Mouse (Mus musculus): ENCODE results near the gene 1110002E22Rik. TPM values are rescaled to one million over a fixed set of nuclear protein-coding genes. Genes with fewer than 3 reads are reported as not detected.

Gene 1110002E22Rik
- total RNA-seq, 1 experiment from 2014 or later, result not detected

Other genes with a start within 250 kb of the 1110002E22Rik start
- gene H2afz, start 200.6 kb upstream of the 1110002E22Rik start, total RNA-seq (2017), result 654 to 930 TPM (median 732 TPM) in 3 replicates
- gene Dnajb14, start 197.4 kb upstream of the 1110002E22Rik start, total RNA-seq (2017), result 14.1 to 21.8 TPM (median 15.1 TPM) in 3 replicates
- gene Lamtor3, start 146.5 kb upstream of the 1110002E22Rik start, total RNA-seq (2017), result 96.2 to 100 TPM (median 98.7 TPM) in 3 replicates
- 99.7 to 113 TPM (median 103 TPM) in 3 replicates for gene Dapp1, start 83.5 kb upstream of the 1110002E22Rik start, total RNA-seq (2017)
- 0.57 TPM in 1 of 3 replicates, not detected in the others for gene Gm5105, start 2.3 kb downstream of the 1110002E22Rik start, total RNA-seq (2017)
- 4.0 to 6.2 TPM (median 4.1 TPM) in 3 replicates for gene Trmt10a, start 78.4 kb downstream of the 1110002E22Rik start, total RNA-seq (2017)
- 0.75 to 2.5 TPM (median 1.8 TPM) in 3 replicates for gene Mttp, start 79.9 kb downstream of the 1110002E22Rik start, total RNA-seq (2017)
- gene 4930579F01Rik, start 128.8 kb downstream of the 1110002E22Rik start, total RNA-seq (2017), result not detected in 3 replicates
- gene Adh7, start 152.7 kb downstream of the 1110002E22Rik start, total RNA-seq (2017), result not detected in 3 replicates
- gene Adh1, start 195.9 kb downstream of the 1110002E22Rik start, total RNA-seq (2017), result not detected in 3 replicates
- not detected in 3 replicates for gene Adh6a, start 248.2 kb downstream of the 1110002E22Rik start, total RNA-seq (2017)